Mouse (Mus musculus) C2C12 (cell line): ENCODE results near the gene Rfx2.

Experiments
- CEBPB ChIP-seq: IDR thresholded peaks from one replicate; pipeline ENCODE4 v1.6.1; 2011; ENCODE audit warnings: low read depth, mild to moderate bottlenecking, control low read depth, moderate library complexity
- CTCF ChIP-seq: IDR thresholded peaks from one replicate; pipeline ENCODE4 v1.5.1; 2011; ENCODE audit not compliant: control insufficient read depth, insufficient read depth, insufficient read length
- MAX ChIP-seq: IDR thresholded peaks from one replicate; pipeline ENCODE4 v1.6.1; 2011; ENCODE audit warnings: mild to moderate bottlenecking, control low read depth
- MYOG ChIP-seq: IDR thresholded peaks from one replicate; pipeline ENCODE4 v1.6.1; 2011; ENCODE audit not compliant: control insufficient read depth, insufficient read length; ENCODE audit errors: extremely low read depth
- USF1 ChIP-seq: IDR thresholded peaks from one replicate; pipeline ENCODE4 v1.6.1; 2011; ENCODE audit warnings: low read depth, mild to moderate bottlenecking, control low read depth, moderate library complexity

DNA sequence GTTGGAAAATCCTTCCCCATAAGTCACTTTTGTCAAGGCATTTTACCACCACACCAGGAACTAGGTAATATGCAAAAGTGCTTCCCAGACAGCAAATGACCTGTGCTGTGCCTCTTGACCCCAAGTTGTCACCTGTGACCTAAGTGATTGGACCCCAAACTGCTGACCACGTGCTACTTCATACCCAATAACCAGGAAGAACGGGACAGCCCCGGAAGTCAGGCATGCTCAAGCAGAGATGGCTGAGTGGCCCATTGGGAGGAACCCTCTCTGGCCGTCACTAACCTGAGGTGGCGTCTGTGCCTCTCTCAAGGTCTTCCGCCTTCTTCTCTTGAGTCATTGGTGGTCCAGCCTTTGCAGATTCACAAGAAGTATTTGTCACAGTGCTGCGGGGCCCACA is 41.7 kb upstream of the Rfx2 start:
- TF ChIP-seq CTCF (no peak), MAX (no peak), CEBPB (no peak), USF1 (no peak), MYOG (no peak)
